Mouse (Mus musculus) midbrain, embryonic 10.5 days (tissue): ENCODE data around the gene Gnaz. TPM values are rescaled to one million over a fixed set of nuclear protein-coding genes. Genes with fewer than 3 reads are reported as not detected.

Experiments used
- DNase-seq: peaks from one replicate; pipeline ENCODE4 v3.0.0-alpha.2; 2017; ENCODE audit warnings: low spot score
- H3K27ac ChIP-seq: fragments of 300-500 bp; sonication (generic); replicated peaks from 2 replicates; pipeline ENCODE4 v1.5.1; 2016; ENCODE audit warnings: mild to moderate bottlenecking
- H3K27me3 ChIP-seq: fragments of 300-500 bp; sonication (generic); 2 replicates; pipeline ENCODE4 v1.6.1; 2016; ENCODE audit warnings: low read depth, mild to moderate bottlenecking; ENCODE audit not compliant: poor library complexity, severe bottlenecking
- H3K36me3 ChIP-seq: fragments of 300-500 bp; sonication (generic); 2 replicates; pipeline ENCODE4 v1.6.1; 2016; ENCODE audit warnings: mild to moderate bottlenecking, moderate library complexity
- H3K4me1 ChIP-seq: fragments of 300-500 bp; sonication (generic); 2 replicates; pipeline ENCODE4 v1.6.1; 2016
- H3K4me3 ChIP-seq: fragments of 300-500 bp; sonication (generic); 2 replicates; pipeline ENCODE4 v1.5.1; 2016; ENCODE audit warnings: mild to moderate bottlenecking, moderate library complexity
- H3K9me3 ChIP-seq: fragments of 300-500 bp; sonication (generic); replicated peaks from 2 replicates; pipeline ENCODE4 v1.6.1; 2016; ENCODE audit warnings: mild to moderate bottlenecking
- WGBS: fragments of 180-500 bp; shearing (Covaris S2); methylation state at CpG from one replicate; pipeline ENCODE4 v1.1.7; 2016; 5-methylcytosine and 5-hydroxymethylcytosine counted together
- polyA plus RNA-seq: library from polyadenylated mRNA; unstranded; fragments of >200 nt; fragmentation: Nextera tagmentation; extraction: Ambion mirVana; gene quantifications from 2 replicates; pipeline ENCODE4 v1.2.1, GENCODE M21; 2016

The Gnaz gene
- polyA plus RNA-seq, 1 experiment from 2014 or later = 7.6 TPM

- Histone ChIP-seq H3K4me1 (peaks cover 96% of the 10 kb centered on the region), H3K27ac (peak overlapping the region; percentile 90), H3K27me3 (peaks cover 33% of the 10 kb centered on the region), H3K4me3 (peak overlapping the region; percentile 88), H3K9me3 (no peaks in the 10 kb centered on the region), H3K36me3 (peaks cover 18% of the 10 kb centered on the region)
- 0% methylated on average over 42 of the region's 48 CpGs for whole genome bisulfite sequencing
- peak; percentile 54 for DNase-seq
These were observed 93.9 kb downstream of the Gnaz start for GRCm38 (mm10) chr10:75060843-75061235.

GRCm38 (mm10) chr10:75061341-75062188 is 94.6 kb downstream of the Gnaz start:
- Histone ChIP-seq H3K4me1 (peaks cover 91% of the 10 kb centered on the region), H3K27ac (peak overlapping the region; percentile 90), H3K36me3 (peaks cover 22% of the 10 kb centered on the region), H3K9me3 (no peaks in the 10 kb centered on the region), H3K27me3 (peaks cover 33% of the 10 kb centered on the region), H3K4me3 (peak overlapping the region; percentile 88)
- under 1% methylated on average over 71 of the region's 71 CpGs for WGBS
- peak; percentile 54 for DNase-seq

- Histone ChIP-seq H3K4me1 (peaks cover 85% of the 10 kb centered on the region), H3K9me3 (no peaks in the 10 kb centered on the region), H3K27ac (no peak overlapping the region; the same call in 1 of the 2 replicates), H3K4me3 (peak overlapping the region; percentile 88), H3K36me3 (peaks cover 25% of the 10 kb centered on the region), H3K27me3 (peaks cover 28% of the 10 kb centered on the region)
- WGBS = 14% methylated on average over 6 of the region's 6 CpGs
- DNase-seq = no peak
These were observed 95.2 kb downstream of the Gnaz start for GRCm38 (mm10) chr10:75062189-75062561.

- peak overlapping the region; percentile 88 for H3K4me3 ChIP-seq
- peaks cover 84% of the 10 kb centered on the region for H3K4me1 ChIP-seq
- peaks cover 25% of the 10 kb centered on the region for H3K36me3 ChIP-seq
- 49% methylated on average over 6 of the region's 6 CpGs for WGBS
- H3K27ac ChIP-seq = no peak overlapping the region
- H3K27me3 ChIP-seq = peaks cover 23% of the 10 kb centered on the region
- no peak for DNase-seq
- no peaks in the 10 kb centered on the region for H3K9me3 ChIP-seq
These were observed 95.6 kb downstream of the Gnaz start for GRCm38 (mm10) chr10:75062621-75063020.

- peak overlapping the region; percentile 88 for H3K4me3 ChIP-seq
- H3K4me1 ChIP-seq = peaks cover 84% of the 10 kb centered on the region
- peaks cover 25% of the 10 kb centered on the region for H3K36me3 ChIP-seq
- peaks cover 20% of the 10 kb centered on the region for H3K27me3 ChIP-seq
- no peak for DNase-seq
- H3K9me3 ChIP-seq = no peaks in the 10 kb centered on the region
- 75% methylated on average over 12 of the region's 12 CpGs for WGBS
- no peak overlapping the region for H3K27ac ChIP-seq
These were observed 96.5 kb downstream of the Gnaz start for GRCm38 (mm10) chr10:75063301-75063965.

GRCm38 (mm10) chr10:75065691-75066090 is 98.7 kb downstream of the Gnaz start:
- Histone ChIP-seq H3K27ac (no peak overlapping the region), H3K36me3 (peaks cover 25% of the 10 kb centered on the region), H3K27me3 (peaks cover 20% of the 10 kb centered on the region), H3K4me1 (peaks cover 87% of the 10 kb centered on the region), H3K9me3 (no peaks in the 10 kb centered on the region), H3K4me3 (no peak overlapping the region; the same call in 1 of the 2 replicates)
- 84% methylated on average over 6 of the region's 6 CpGs for WGBS
- DNase-seq = no peak

Other genes starting within 250 kb of the Gnaz start
- gene Rsph14, start 65.4 kb downstream of the Gnaz start, polyA plus RNA-seq = not detected in 2 replicates
- gene Rab36, start 69.9 kb downstream of the Gnaz start, polyA plus RNA-seq = 9.9 and 10.4 TPM in 2 replicates
- 5.1 and 6.9 TPM in 2 replicates for gene Bcr, start 93.4 kb downstream of the Gnaz start, polyA plus RNA-seq
- 34.9 and 42.7 TPM in 2 replicates for gene Specc1l, start 244.9 kb downstream of the Gnaz start, polyA plus RNA-seq